Mouse (Mus musculus): ENCODE measurements around the gene Rmnd5a. TPM values are rescaled to one million over a fixed set of nuclear protein-coding genes. Genes with fewer than 3 reads are reported as not detected.

The Rmnd5a gene
- total and polyA plus RNA-seq, 3 experiments = 23.4 to 40.6 (median 23.5) TPM

DNA sequence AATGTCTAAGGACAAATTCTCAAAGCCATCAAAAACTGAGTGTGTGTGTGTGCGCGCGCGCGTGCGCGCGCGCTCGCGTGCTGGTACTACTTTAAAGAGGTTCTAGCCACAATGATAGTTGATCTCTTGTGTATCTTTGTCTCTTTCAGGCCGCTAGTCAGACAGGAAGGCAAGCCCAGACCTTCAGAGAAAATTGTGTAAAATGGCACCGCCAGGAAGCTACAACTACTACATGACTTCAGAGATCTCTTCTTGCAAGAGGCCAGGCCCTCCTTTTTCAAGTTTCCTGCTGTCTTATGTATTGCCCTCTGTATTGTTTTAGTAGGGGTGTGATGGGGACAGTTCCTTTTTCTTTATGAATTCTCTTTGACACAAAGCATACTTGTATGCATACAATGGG is 63.7 kb downstream of the Rmnd5a start:
- dilution Hi-C loops (cut with MboI; ENCODE audit: extremely low pct_ligation_motif_present, extremely low pct_unique_long_range_greater_than_20kb, low sequenced_read_pairs) (no loop called here), in situ Hi-C loops (cut with MboI; ENCODE audit: low pct_ligation_motif_present, low pct_unique_long_range_greater_than_20kb, low sequenced_read_pairs) (no loop called here)
- TF ChIP-seq USF2 (conservative IDR thresholded peaks at IDR 0.05; ENCODE audit: low read depth, low read length) (no peak), E2F4 (IDR thresholded peaks at IDR 0.05; ENCODE audit: insufficient replicate concordance, low read depth, low read length) (no peak), KAT2A (IDR thresholded peaks at IDR 0.05; ENCODE audit: insufficient replicate concordance, low read length) (no peak), EP300 (IDR thresholded peaks at IDR 0.05; ENCODE audit: low read length) (no peak), CTCF (conservative IDR thresholded peaks at IDR 0.05 in 1 of 2, IDR thresholded peaks at IDR 0.05 in 1 of 2; ENCODE audit: low read depth in 2 of 2, low read length in 2 of 2) (no peak)
- peaks cover 4 to 21% of the 10 kb centered on the region in 2 experiments for H3K4me1 ChIP-seq (ENCODE audit: control insufficient read depth in 1 of 2, insufficient read depth in 2 of 2)
- H3K27ac ChIP-seq (ENCODE audit: insufficient read depth, low read depth) = no peak overlapping the region
- H3K79me2 ChIP-seq (replicated peaks; ENCODE audit: control insufficient read depth, extremely low read depth, insufficient read depth, poor library complexity, severe bottlenecking) = no peaks in the 10 kb centered on the region
- H3K9me3 ChIP-seq (replicated peaks; ENCODE audit: low read length) = no peaks in the 10 kb centered on the region
- no peaks in the 10 kb centered on the region for H3K36me3 ChIP-seq (replicated peaks in 1 of 2; ENCODE audit: control insufficient read depth in 1 of 2, insufficient read depth in 1 of 2, low read length in 1 of 2)
- H3K4me2 ChIP-seq (ENCODE audit: insufficient read depth, low read depth, poor library complexity, severe bottlenecking) = no peak overlapping the region
- no peak overlapping the region for H3K4me3 ChIP-seq (replicated peaks in 1 of 3; ENCODE audit: low read depth in 2 of 3, low read length in 2 of 3, poor library complexity in 1 of 3)
- H3K27me3 ChIP-seq (replicated peaks) = no peaks in the 10 kb centered on the region
- H3K9ac ChIP-seq (ENCODE audit: insufficient read depth, low read depth) = no peak overlapping the region
- no peak for DNase-seq (ENCODE audit: extremely low read depth)

DNA sequence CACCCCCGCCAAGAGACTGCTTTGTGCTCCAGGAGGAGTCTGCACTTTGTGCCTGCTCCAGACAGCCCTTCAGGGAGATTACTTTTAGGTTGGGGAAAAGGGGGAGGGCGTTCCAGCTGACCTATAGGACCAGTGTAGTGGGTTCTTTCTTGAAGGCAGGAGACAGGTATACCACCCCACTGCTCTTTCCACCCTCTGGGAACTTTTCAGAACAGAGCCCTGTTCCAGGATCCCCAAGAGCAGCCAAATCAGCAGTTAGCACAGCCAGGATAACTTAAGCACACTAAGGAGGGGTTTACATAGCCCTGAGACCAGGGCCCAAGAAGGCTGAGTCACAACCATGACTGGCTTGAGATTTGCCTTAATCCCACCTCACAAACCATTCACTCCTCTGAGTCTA is 65.5 kb downstream of the Rmnd5a start:
- no peaks in the 10 kb centered on the region for H3K79me2 ChIP-seq (replicated peaks; ENCODE audit: control insufficient read depth, extremely low read depth, insufficient read depth, poor library complexity, severe bottlenecking)
- TF ChIP-seq TCF12 (IDR thresholded peaks at IDR 0.05; ENCODE audit: low read depth, low read length) (no peak), NRF1 (IDR thresholded peaks at IDR 0.05; ENCODE audit: low read depth, low read length) (no peak), USF1 (IDR thresholded peaks at IDR 0.05; ENCODE audit: low read depth, low read length) (no peak), PAX5 (IDR thresholded peaks at IDR 0.05; ENCODE audit: low read length) (no peak), TBP (conservative IDR thresholded peaks at IDR 0.05; ENCODE audit: low read depth, low read length) (no peak), ETS1 (conservative IDR thresholded peaks at IDR 0.05; ENCODE audit: low read depth, low read length) (no peak)
- H3K4me2 ChIP-seq (ENCODE audit: insufficient read depth, low read depth, poor library complexity, severe bottlenecking) = no peak overlapping the region
- H3K4me1 ChIP-seq (ENCODE audit: control insufficient read depth in 1 of 2, insufficient read depth in 2 of 2) = peaks cover 4 to 17% of the 10 kb centered on the region in 2 experiments
- H3K4me3 ChIP-seq (replicated peaks in 1 of 3; ENCODE audit: low read depth in 2 of 3, low read length in 2 of 3, poor library complexity in 1 of 3) = no peak overlapping the region
- H3K27me3 ChIP-seq (replicated peaks) = no peaks in the 10 kb centered on the region
- no peak overlapping the region for H3K27ac ChIP-seq (ENCODE audit: insufficient read depth, low read depth)
- DNase-seq (ENCODE audit: extremely low read depth) = no peak
- no peaks in the 10 kb centered on the region for H3K36me3 ChIP-seq (replicated peaks in 1 of 2; ENCODE audit: control insufficient read depth in 1 of 2, insufficient read depth in 1 of 2, low read length in 1 of 2)
- dilution Hi-C loops (cut with MboI; ENCODE audit: extremely low pct_ligation_motif_present, extremely low pct_unique_long_range_greater_than_20kb, low sequenced_read_pairs) (no loop called here), in situ Hi-C loops (cut with MboI; ENCODE audit: low pct_ligation_motif_present, low pct_unique_long_range_greater_than_20kb, low sequenced_read_pairs) (no loop called here)
- no peaks in the 10 kb centered on the region for H3K9me3 ChIP-seq (replicated peaks; ENCODE audit: low read length)
- no peak overlapping the region for H3K9ac ChIP-seq (ENCODE audit: insufficient read depth, low read depth)

DNA sequence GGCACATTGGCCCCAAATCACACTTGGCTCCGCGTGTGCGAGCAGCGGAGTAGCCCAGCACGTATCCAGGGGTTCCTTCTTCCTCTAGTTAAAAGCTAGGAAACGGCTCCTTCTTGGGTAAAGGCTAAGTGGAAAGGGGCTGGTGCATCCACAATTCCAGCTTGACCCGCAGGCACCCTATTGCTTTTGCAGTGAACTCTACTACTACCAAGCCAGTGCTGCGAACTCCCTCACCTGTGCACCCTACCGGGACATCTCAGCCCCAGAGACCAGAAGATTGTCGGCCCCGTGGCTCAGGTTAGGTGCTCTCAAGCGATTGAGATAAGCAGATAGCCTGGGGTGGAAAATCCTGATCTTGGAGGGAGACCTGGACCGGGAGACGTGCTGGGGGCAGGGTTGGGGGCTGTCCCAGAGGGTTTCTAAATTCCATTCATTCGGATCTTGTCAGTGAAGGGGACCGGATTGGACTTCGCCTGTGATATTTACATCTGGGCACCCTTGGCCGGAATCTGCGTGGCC is 66.1 kb downstream of the Rmnd5a start:
- no peaks in the 10 kb centered on the region for H3K27me3 ChIP-seq (replicated peaks)
- H3K36me3 ChIP-seq (replicated peaks in 1 of 2; ENCODE audit: control insufficient read depth in 1 of 2, insufficient read depth in 1 of 2, low read length in 1 of 2) = no peaks in the 10 kb centered on the region
- no peak for DNase-seq (ENCODE audit: extremely low read depth)
- TF ChIP-seq MAZ (IDR thresholded peaks at IDR 0.05; ENCODE audit: low read depth, low read length) (no peak), KAT2A (IDR thresholded peaks at IDR 0.05; ENCODE audit: insufficient replicate concordance, low read length) (no peak), CHD2 (IDR thresholded peaks at IDR 0.05; ENCODE audit: low read length) (no peak), ETS1 (conservative IDR thresholded peaks at IDR 0.05; ENCODE audit: low read depth, low read length) (no peak), MYC (IDR thresholded peaks at IDR 0.05; ENCODE audit: low read depth, low read length) (no peak), MEF2A (IDR thresholded peaks at IDR 0.05; ENCODE audit: borderline replicate concordance, low read depth, low read length) (no peak), ELF1 (IDR thresholded peaks at IDR 0.05; ENCODE audit: low read depth, low read length) (no peak), GABPA (IDR thresholded peaks at IDR 0.05; ENCODE audit: insufficient replicate concordance, low read depth, low read length) (no peak), PAX5 (IDR thresholded peaks at IDR 0.05; ENCODE audit: low read length) (no peak)
- H3K4me3 ChIP-seq (replicated peaks in 1 of 3; ENCODE audit: low read depth in 2 of 3, low read length in 2 of 3, poor library complexity in 1 of 3) = no peak overlapping the region
- H3K9me3 ChIP-seq (replicated peaks; ENCODE audit: low read length) = no peaks in the 10 kb centered on the region
- in situ Hi-C loops (cut with MboI; ENCODE audit: low pct_ligation_motif_present, low pct_unique_long_range_greater_than_20kb, low sequenced_read_pairs) = no loop called here
- no peaks in the 10 kb centered on the region for H3K79me2 ChIP-seq (replicated peaks; ENCODE audit: control insufficient read depth, extremely low read depth, insufficient read depth, poor library complexity, severe bottlenecking)
- dilution Hi-C loops (cut with MboI; ENCODE audit: extremely low pct_ligation_motif_present, extremely low pct_unique_long_range_greater_than_20kb, low sequenced_read_pairs) = no loop called here
- peaks cover 4 to 17% of the 10 kb centered on the region in 2 experiments for H3K4me1 ChIP-seq (ENCODE audit: control insufficient read depth in 1 of 2, insufficient read depth in 2 of 2)
- H3K4me2 ChIP-seq (ENCODE audit: insufficient read depth, low read depth, poor library complexity, severe bottlenecking) = no peak overlapping the region
- H3K27ac ChIP-seq (ENCODE audit: insufficient read depth, low read depth) = no peak overlapping the region
- no peak overlapping the region for H3K9ac ChIP-seq (ENCODE audit: insufficient read depth, low read depth)
